Mouse (Mus musculus): ENCODE data around the gene Gm20388.

DNA sequence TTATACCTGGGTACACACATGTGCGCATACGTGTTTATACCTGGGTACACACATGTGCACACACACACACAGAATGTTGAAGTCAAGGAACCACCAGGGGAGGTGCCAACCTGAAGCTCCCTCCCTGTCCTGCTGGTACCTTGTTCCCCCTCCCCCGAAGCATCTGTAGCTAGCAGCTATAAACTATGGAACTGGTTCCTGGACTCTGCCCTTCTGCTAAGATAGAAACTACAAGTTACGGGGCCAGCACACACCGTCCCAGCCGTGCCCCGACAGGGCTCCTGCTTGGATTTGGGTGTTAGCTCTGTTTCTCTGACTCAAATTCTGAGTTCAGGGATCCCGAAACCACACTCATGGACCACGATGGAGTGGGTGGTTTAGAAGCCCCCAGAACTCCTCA is 2269.5 kb downstream of the Gm20388 start:
- TF ChIP-seq GATA1 (IDR thresholded peaks at IDR 0.05; ENCODE audit: low read length) (no peak), TAL1 (IDR thresholded peaks at IDR 0.05; ENCODE audit: low read length) (no peak)

Data from erythroblast, embryonic 14.5 days (primary cell).